Mouse (Mus musculus) hindbrain, embryonic 15.5 days (tissue): Measurements from ENCODE around the gene Trim7. TPM values are rescaled to one million over a fixed set of nuclear protein-coding genes. Genes with fewer than 3 reads are reported as not detected.

ENCODE experiments used
- ATAC-seq: fragments of 200-750 bp; cut with Nextera tagmentation; 2 replicates; pipeline ENCODE4 v1.8.0; 2017; ENCODE audit warnings: low read depth, moderate number of reproducible peaks, moderate TSS enrichment; ENCODE audit not compliant: low FRiP score
- H3K27ac ChIP-seq: fragments of 300-500 bp; sonication (generic); replicated peaks from 2 replicates; pipeline ENCODE4 v1.5.1; 2015; ENCODE audit warnings: mild to moderate bottlenecking, inconsistent platforms
- H3K27me3 ChIP-seq: fragments of 300-500 bp; sonication (generic); 2 replicates; pipeline ENCODE4 v1.6.1; 2015; ENCODE audit warnings: control low read depth, inconsistent platforms
- H3K36me3 ChIP-seq: fragments of 300-500 bp; sonication (generic); 2 replicates; pipeline ENCODE4 v1.6.1; 2015; ENCODE audit warnings: control low read depth, inconsistent platforms
- H3K4me1 ChIP-seq: fragments of 300-500 bp; sonication (generic); replicated peaks from 2 replicates; pipeline ENCODE4 v1.6.1; 2015; ENCODE audit warnings: control low read depth, inconsistent platforms
- H3K4me2 ChIP-seq: fragments of 300-500 bp; sonication (generic); 2 replicates; pipeline ENCODE4 v1.6.1; 2015; ENCODE audit warnings: moderate library complexity, mild to moderate bottlenecking, inconsistent platforms
- H3K4me3 ChIP-seq: fragments of 300-500 bp; sonication (generic); 2 replicates; pipeline ENCODE4 v1.5.1; 2015; ENCODE audit warnings: mild to moderate bottlenecking, inconsistent platforms
- H3K9ac ChIP-seq: fragments of 300-500 bp; sonication (generic); 2 replicates; pipeline ENCODE4 v1.6.1; 2015; ENCODE audit warnings: inconsistent platforms
- H3K9me3 ChIP-seq: fragments of 300-500 bp; sonication (generic); 2 replicates; pipeline ENCODE4 v1.6.1; 2016; ENCODE audit warnings: control low read depth, inconsistent platforms
- WGBS: fragments of 180-500 bp; shearing (Covaris S2); methylation state at CpG from one replicate; pipeline ENCODE4 v1.1.7; 2015; 5-methylcytosine and 5-hydroxymethylcytosine counted together
- polyA plus RNA-seq: library from polyadenylated mRNA; unstranded; fragments of >200 nt; fragmentation: Nextera tagmentation; extraction: Ambion mirVana; gene quantifications from 2 replicates; pipeline ENCODE4 v1.2.1, GENCODE M21; 2015

The Trim7 gene
- polyA plus RNA-seq, 1 experiment from 2014 or later = 3.7 TPM

DNA sequence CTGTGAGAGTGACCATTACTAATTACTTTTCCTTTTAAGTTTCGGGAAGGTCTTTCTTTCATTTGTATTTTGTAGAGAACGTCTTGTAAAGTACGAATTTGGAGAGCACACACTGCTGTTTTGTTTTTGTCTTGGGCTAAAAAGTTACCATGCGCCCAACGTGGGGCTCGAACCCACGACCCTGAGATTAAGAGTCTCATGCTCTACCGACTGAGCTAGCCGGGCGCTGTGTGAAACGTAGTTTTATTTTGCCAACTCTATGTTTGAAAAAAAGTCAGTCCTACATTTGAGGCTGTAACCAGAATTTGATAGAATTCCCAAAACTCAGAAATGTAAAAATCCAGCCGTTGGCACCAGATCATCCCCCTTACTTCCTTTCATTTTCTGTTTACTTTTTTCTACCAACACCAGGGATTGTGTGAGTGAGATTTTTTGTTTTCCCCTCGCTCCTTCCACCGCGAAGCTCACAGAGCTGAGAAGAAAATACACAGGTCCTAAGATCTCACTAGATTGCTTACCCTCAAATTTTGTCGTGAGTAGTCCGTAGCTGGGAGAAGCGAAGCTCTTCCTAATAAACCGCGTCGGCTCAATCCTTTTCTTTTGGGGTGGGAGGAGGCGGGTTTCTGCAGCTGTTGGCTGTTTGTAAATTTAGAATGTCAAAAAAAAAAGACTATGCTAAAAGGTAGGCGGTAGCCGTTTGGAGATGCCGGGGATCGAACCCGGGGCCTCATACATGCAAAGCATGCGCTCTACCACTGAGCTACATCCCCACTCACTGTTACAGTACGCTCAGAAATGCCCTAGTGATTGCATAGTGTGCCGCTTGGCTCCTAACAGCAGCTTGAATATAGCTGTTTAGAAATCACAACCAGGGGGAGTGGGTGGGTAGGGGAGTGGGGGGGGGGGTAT is 8.0 kb downstream of the Trim7 start:
- Histone ChIP-seq H3K27ac (peak overlapping the region; percentile 72), H3K4me2 (peak overlapping the region; percentile 52), H3K36me3 (no peaks in the 10 kb centered on the region), H3K9ac (peak overlapping the region; percentile 53), H3K4me3 (peak overlapping the region; percentile 52), H3K27me3 (no peaks in the 10 kb centered on the region), H3K9me3 (no peaks in the 10 kb centered on the region), H3K4me1 (peaks cover 24% of the 10 kb centered on the region)
- WGBS = 1% methylated on average over 30 of the region's 30 CpGs
- ATAC-seq = peak; percentile 89

DNA sequence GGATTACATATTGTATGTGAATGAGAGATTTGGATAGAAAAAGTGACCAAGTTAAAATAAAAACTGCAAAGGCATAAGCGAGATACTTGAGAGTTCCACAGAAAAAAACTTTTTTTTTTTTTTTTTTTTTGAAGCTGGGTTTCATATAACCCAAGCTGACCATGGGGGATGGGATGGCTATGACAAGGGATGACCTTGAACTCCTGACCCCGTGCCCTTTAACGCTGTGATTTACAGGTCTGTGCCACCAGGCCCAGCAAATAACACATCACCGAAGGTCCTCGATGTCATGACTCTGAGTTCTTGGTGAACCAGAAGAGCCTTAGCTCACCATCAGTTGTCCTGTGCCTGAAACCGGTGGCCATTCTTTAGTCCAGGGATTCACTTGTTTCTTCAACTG is 10.0 kb downstream of the Trim7 start:
- Histone ChIP-seq H3K27ac (no peak overlapping the region), H3K4me2 (no peak overlapping the region), H3K36me3 (no peaks in the 10 kb centered on the region), H3K9me3 (no peaks in the 10 kb centered on the region), H3K27me3 (no peaks in the 10 kb centered on the region), H3K4me1 (peaks cover 27% of the 10 kb centered on the region), H3K9ac (no peak overlapping the region), H3K4me3 (no peak overlapping the region)
- no peak for ATAC-seq
- 77% methylated on average over 6 of the region's 6 CpGs for WGBS

DNA sequence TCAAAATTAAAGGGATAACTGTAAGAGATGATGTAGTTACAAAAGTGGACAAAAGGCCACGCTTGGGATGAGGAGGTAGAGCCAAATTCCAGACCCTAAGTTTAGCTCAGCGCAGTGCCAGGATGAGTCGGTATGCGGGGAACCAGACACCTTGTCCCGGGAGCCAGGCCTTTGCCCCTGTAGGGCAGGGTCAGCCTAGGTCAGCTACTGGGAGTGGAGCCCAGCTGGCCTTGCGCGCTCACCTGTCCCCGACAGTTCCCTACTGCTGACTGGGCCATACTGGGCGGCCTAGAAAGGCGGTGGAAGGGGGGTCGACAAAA is 11.0 kb downstream of the Trim7 start:
- Histone ChIP-seq H3K4me1 (peaks cover 27% of the 10 kb centered on the region), H3K36me3 (no peaks in the 10 kb centered on the region), H3K27ac (no peak overlapping the region), H3K4me2 (peak overlapping the region; percentile 64), H3K27me3 (no peaks in the 10 kb centered on the region), H3K9ac (peak overlapping the region; percentile 64), H3K9me3 (no peaks in the 10 kb centered on the region), H3K4me3 (peak overlapping the region; percentile 72)
- no peak for ATAC-seq
- 7% methylated on average over 11 of the region's 11 CpGs for WGBS

DNA sequence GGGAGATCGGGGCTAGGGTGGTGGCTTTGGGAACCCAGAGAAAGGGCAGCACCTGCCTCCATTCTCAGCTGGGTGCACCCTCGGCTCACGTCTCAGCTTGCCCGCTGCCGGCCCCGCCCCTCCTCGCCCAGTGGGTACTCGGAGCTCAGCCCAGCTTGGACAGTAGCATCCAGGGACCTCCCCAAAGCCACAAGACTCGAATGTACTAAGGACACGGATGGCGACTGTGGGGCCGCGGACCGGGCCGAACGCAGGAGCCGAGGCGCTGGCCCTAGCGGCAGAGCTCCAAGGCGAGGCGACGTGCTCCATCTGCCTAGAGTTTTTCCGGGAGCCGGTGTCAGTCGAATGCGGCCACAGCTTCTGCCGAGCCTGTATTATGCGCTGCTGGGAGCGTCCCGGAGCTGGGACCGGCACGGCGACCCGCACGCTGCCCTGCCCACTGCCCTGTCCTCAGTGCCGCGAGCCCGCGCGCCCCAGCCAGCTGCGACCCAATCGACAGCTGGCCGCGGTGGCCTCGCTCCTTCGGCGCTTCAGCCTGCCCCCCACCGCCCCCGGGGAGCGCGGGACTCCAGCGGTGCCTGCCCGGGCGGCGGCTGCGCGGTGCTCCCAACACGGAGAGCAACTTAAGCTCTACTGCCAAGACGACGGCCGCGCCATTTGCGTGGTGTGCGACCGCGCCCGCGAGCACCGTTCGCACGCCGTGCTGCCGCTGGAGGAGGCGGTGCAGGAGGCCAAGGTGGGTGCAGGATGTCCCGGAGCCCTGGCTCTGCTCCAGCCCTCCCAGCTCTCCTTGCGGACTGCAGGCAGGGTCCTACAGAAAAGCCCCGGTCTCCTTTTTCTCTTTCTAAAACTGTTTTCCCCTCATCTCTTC is 11.6 kb downstream of the Trim7 start:
- H3K4me3 ChIP-seq = peak overlapping the region; percentile 72
- peaks cover 27% of the 10 kb centered on the region for H3K4me1 ChIP-seq
- no peaks in the 10 kb centered on the region for H3K9me3 ChIP-seq
- ATAC-seq = peak; percentile 40
- no peaks in the 10 kb centered on the region for H3K36me3 ChIP-seq
- H3K27ac ChIP-seq = peak overlapping the region; percentile 72
- no peaks in the 10 kb centered on the region for H3K27me3 ChIP-seq
- peak overlapping the region; percentile 64 for H3K4me2 ChIP-seq
- WGBS = under 1% methylated on average over 74 of the region's 77 CpGs
- H3K9ac ChIP-seq = peak overlapping the region; percentile 64

DNA sequence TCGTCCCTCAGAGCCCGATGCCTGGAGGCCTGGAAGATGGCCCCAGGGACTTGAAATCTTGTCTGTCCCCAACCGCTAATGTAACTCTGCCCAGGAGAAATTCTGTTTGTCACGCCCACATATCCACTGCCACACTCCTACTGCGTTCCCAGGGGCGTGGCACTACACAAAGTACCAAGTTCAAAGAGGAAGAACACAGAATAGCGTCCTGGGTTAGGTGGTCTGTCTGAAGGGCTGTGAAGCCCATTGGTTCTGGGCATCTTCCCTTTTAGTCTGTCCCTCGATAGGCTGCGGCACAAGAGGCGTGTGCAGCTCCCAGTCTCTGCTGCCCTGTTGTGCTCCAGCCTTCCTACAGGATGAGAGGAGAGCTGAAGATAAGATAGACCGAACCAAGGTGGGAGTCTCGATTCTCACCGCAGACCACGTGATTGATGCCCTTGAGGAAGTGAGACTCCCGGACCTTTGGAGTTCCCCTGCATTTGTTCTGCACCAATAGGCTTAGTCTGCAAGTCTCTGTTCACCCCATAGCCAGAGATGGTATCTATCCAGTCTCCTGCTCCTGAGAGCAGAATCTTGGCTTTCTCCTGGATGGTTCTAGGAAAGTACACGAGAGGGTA is 12.3 kb downstream of the Trim7 start:
- Histone ChIP-seq H3K27ac (peak overlapping the region; percentile 72), H3K9ac (peak overlapping the region; percentile 64), H3K4me2 (peak overlapping the region; percentile 64), H3K4me1 (peaks cover 24% of the 10 kb centered on the region), H3K4me3 (peak overlapping the region; percentile 72), H3K27me3 (no peaks in the 10 kb centered on the region), H3K36me3 (no peaks in the 10 kb centered on the region), H3K9me3 (no peaks in the 10 kb centered on the region)
- ATAC-seq = no peak; the same call in 1 of the 2 replicates
- 2% methylated on average over 16 of the region's 16 CpGs for WGBS

DNA sequence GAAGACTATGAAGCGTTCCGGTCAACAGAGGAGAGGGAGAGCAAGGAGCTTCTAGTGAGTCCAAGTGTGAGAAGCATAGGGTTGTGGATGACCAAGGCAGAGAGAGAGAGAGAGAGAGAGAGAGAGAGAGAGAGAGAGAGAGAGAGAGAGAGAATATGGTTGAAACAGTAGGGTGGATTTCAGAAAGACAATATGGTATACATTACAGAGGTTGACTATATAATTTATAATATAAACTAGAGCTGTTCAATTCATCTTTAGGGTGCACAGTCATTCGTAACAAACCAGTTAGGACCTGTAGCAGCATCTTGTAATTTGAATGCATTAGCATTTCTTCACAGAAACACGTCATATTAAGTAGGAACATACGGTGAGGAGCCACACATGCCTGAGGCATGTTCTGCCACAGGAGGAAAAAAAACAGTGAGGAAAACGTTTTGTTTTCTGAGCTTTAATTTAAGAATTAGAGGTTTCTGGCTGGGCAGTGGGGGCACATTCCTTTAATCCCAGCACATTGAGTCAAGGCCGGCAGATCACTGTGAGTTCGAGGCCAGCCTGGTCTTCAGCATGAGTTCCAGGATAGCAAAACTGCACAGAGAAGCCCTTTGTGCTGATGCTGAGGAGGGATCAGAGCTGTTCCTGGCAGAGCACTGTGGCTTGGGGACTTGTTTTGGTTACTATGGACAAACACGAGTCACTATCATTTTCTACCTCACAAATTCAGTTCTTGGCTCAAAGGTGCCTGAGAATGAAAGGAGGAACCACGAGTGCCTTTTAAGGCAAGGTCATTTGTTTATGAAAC is 13.1 kb downstream of the Trim7 start:
- WGBS = 75% methylated on average over 10 of the region's 10 CpGs
- no peak overlapping the region for H3K27ac ChIP-seq
- ATAC-seq = no peak
- peak overlapping the region; percentile 64 for H3K4me2 ChIP-seq
- no peaks in the 10 kb centered on the region for H3K36me3 ChIP-seq
- no peak overlapping the region for H3K9ac ChIP-seq
- peaks cover 24% of the 10 kb centered on the region for H3K4me1 ChIP-seq
- H3K4me3 ChIP-seq = peak overlapping the region; percentile 72
- no peaks in the 10 kb centered on the region for H3K9me3 ChIP-seq
- 0 out of 2 replicates have a peak, but pooled peaks cover 2% of the 10 kb centered on the region for H3K27me3 ChIP-seq

DNA sequence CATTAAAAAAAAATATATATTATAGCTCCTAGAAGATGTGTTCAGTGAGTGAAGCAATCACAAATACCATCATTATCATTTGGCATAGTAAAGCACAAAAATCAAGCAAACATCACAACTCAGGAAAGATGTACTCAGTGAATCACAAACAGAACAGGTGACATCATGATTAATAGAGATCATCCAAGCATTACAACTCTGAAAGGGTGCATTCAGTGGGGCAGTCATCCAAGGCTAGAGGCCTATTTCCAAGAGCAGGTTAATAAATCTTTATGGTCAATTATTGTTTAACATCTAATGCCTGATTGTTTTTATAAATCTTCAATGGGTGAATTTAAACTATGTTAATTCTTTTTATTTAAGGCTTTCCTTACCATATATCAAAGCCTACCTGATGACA is 14.9 kb downstream of the Trim7 start:
- ATAC-seq = no peak
- Histone ChIP-seq H3K27me3 (0 out of 2 replicates have a peak, but pooled peaks cover 2% of the 10 kb centered on the region), H3K4me1 (peaks cover 19% of the 10 kb centered on the region), H3K27ac (no peak overlapping the region), H3K9me3 (no peaks in the 10 kb centered on the region), H3K4me2 (no peak overlapping the region), H3K9ac (no peak overlapping the region), H3K36me3 (no peaks in the 10 kb centered on the region), H3K4me3 (no peak overlapping the region)

DNA sequence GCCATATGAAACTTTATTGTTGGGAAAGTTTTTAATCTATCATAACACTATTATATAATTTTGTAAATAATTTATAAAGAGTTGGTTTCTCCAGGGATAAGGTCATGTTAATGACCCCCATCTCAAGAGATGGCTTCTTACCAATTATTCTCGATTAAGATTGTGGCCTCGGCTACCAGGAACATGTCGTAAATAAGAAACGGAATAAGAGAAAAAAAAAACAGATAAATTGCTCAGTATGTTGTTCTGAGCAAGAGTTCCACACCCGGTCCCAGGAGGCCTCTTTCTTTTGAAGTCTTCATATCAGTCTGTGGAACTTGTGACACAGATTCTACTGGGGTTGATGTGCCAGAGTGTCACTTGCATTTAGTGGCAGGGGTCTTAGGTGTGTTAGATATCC is 15.3 kb downstream of the Trim7 start:
- Histone ChIP-seq H3K4me1 (peaks cover 19% of the 10 kb centered on the region), H3K27me3 (0 out of 2 replicates have a peak, but pooled peaks cover 2% of the 10 kb centered on the region), H3K9me3 (no peaks in the 10 kb centered on the region), H3K9ac (no peak overlapping the region), H3K36me3 (no peaks in the 10 kb centered on the region), H3K27ac (no peak overlapping the region), H3K4me3 (no peak overlapping the region), H3K4me2 (no peak overlapping the region)
- ATAC-seq = no peak
- 91% methylated on average over 5 of the region's 5 CpGs for WGBS

DNA sequence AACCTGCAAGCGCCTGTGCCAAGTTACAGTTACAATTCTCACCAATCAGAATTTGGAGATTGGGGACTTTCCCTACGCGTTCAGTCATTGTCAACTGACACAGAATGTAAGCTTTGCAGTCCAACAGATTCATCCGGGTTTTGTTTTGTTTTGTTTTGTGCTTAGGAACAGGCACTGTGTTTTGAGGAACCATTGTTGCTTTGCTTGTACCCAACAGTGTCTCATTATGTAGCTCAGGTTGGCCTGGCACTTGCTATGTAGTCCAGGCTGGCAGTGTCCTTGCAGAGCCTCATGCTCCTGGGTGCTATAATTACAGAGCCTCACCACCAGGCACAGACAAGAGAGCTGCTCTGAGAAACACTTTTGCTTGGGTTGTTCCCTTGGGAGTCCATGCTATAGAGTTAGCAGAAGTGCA is 16.4 kb downstream of the Trim7 start:
- 0 out of 2 replicates have a peak, but pooled peaks cover 2% of the 10 kb centered on the region for H3K27me3 ChIP-seq
- no peaks in the 10 kb centered on the region for H3K9me3 ChIP-seq
- H3K9ac ChIP-seq = no peak overlapping the region
- H3K4me1 ChIP-seq = peaks cover 13% of the 10 kb centered on the region
- H3K36me3 ChIP-seq = no peaks in the 10 kb centered on the region
- H3K27ac ChIP-seq = no peak overlapping the region
- H3K4me2 ChIP-seq = no peak overlapping the region
- no peak for ATAC-seq
- 85% methylated on average over 4 of the region's 4 CpGs for WGBS
- no peak overlapping the region for H3K4me3 ChIP-seq

DNA sequence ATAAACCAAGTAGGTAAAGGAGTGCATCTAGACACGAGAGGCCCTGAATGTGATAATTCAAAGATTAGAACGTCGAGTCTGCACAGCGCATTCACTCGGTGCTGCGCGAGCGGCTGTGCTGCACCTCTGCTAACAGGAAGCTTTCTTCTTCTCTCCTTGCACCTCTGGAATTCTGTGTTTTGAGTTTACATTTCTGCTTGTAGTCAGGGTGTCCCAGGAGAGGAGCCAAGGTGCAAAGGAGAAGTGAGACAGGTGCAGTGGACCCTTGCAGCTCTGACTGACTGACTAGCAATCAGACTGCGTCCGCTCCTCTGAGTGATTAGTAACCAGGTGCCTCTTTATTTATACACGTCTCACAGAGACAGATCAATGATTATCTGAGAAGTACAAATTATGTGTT is 17.3 kb downstream of the Trim7 start:
- Histone ChIP-seq H3K4me2 (no peak overlapping the region), H3K27ac (no peak overlapping the region), H3K9me3 (no peaks in the 10 kb centered on the region), H3K27me3 (0 out of 2 replicates have a peak, but pooled peaks cover 2% of the 10 kb centered on the region), H3K4me3 (no peak overlapping the region), H3K9ac (no peak overlapping the region), H3K4me1 (peaks cover 10% of the 10 kb centered on the region), H3K36me3 (no peaks in the 10 kb centered on the region)
- WGBS = 86% methylated on average over 11 of the region's 11 CpGs
- no peak for ATAC-seq

DNA sequence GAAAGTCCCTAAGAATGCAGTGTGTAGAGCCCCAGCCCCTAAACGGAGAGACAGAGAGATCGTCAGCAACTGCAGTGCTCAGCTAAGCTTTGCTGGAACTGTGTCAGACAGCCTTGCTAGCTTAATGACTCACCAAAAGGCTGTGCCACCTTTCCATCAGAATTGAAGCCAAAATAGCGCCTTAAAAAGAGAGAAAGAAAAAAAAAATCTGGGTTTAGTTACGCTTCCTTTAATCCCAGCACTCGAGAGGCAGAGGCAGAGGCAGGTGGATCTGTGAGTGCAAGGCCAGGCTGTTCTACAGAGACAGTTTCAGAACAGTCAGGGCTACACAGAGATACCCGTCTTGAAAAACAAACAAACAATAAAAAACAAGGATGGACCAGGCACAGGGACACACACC is 18.4 kb downstream of the Trim7 start:
- no peak overlapping the region for H3K27ac ChIP-seq
- no peak for ATAC-seq
- no peak overlapping the region for H3K4me2 ChIP-seq
- no peak overlapping the region for H3K9ac ChIP-seq
- H3K9me3 ChIP-seq = no peaks in the 10 kb centered on the region
- no peak overlapping the region for H3K4me3 ChIP-seq
- WGBS = 71% methylated on average over 6 of the region's 6 CpGs
- H3K27me3 ChIP-seq = 0 out of 2 replicates have a peak, but pooled peaks cover 2% of the 10 kb centered on the region
- H3K36me3 ChIP-seq = no peaks in the 10 kb centered on the region
- H3K4me1 ChIP-seq = 0 out of 2 replicates have a peak, but pooled peaks cover under 1% of the 10 kb centered on the region
